In genomic region chr2:180723865-180724264, GRCm38 (mm10) we compare ENCODE assay signal across 23 mouse cellular contexts. TPM values are rescaled to one million over a fixed set of nuclear protein-coding genes. Genes with fewer than 3 reads are reported as not detected.
"Had no signal": no experiment of that assay in that cellular context is flagged by ENCODE, and none has a peak within 500 bp of the region (broad histone marks: within the 10 kb centered on the region; RNA-seq: fewer than 3 reads in every experiment).

No protein-coding gene starts in this region.

- H3K9me3 ChIP-seq: limb, embryonic 12.5 days; limb, embryonic 15.5 days; lung, embryonic 15.5 days; megakaryocyte, embryonic 14.5 days; midbrain, embryonic 10.5 days; midbrain, embryonic 13.5 days; neural tube, embryonic 13.5 days had no signal

- H3K4me3 ChIP-seq: limb, embryonic 12.5 days; limb, embryonic 15.5 days; lung, embryonic 15.5 days; megakaryocyte, embryonic 14.5 days; midbrain, embryonic 10.5 days; midbrain, embryonic 13.5 days; myocyte; neural tube, embryonic 13.5 days had no signal

- DNase-seq: left cerebral cortex, postnatal 4 days; retina, postnatal 1 day; right cerebral cortex, postnatal 25 days; thymus, postnatal 25 days had no signal

- ATAC-seq: midbrain, embryonic 13.5 days; midbrain, embryonic 16.5 days had no signal

- H3K27ac ChIP-seq: limb, embryonic 12.5 days; limb, embryonic 15.5 days; lung, embryonic 15.5 days; midbrain, embryonic 10.5 days; midbrain, embryonic 13.5 days; neural tube, embryonic 13.5 days had no signal

- H3K9ac ChIP-seq: limb, embryonic 15.5 days; lung, embryonic 15.5 days; midbrain, embryonic 13.5 days; neural tube, embryonic 13.5 days had no signal

- H3K27me3 ChIP-seq: lung, embryonic 15.5 days; midbrain, embryonic 13.5 days; neural tube, embryonic 13.5 days had no signal

- H3K4me2 ChIP-seq: limb, embryonic 15.5 days; lung, embryonic 15.5 days; midbrain, embryonic 13.5 days; neural tube, embryonic 13.5 days had no signal

RNA-seq across cellular contexts. Expression of gene Bhlhe23, which starts 52.8 kb away (rescaled TPM):
- total RNA-seq: layer of hippocampus, adult 18-20 months; left cerebral cortex, adult 8-10 months; left cerebral cortex, postnatal 14 days; left cerebral cortex, postnatal 4 days; monocyte, adult 5-6 weeks; neutrophil, adult 5-6 weeks had no signal
- polyA plus RNA-seq: intestine, embryonic 14.5 days; intestine, postnatal 0 days; kidney, embryonic 16.5 days; limb, embryonic 12.5 days; limb, embryonic 15.5 days; lung, embryonic 15.5 days; myocyte; spleen, adult 2 months; stomach, embryonic 16.5 days had no signal
